Mouse (Mus musculus) forebrain, embryonic 14.5 days (tissue): Measurements from ENCODE around the gene Atp13a3. TPM values are rescaled to one million over a fixed set of nuclear protein-coding genes. Genes with fewer than 3 reads are reported as not detected.

ENCODE experiments used
- ATAC-seq: fragments of 200-750 bp; cut with Nextera tagmentation; 2 replicates; pipeline ENCODE4 v1.8.0; 2017; ENCODE audit warnings: mild to moderate bottlenecking, moderate library complexity
- DNase-seq: peaks from one replicate; pipeline ENCODE4 v3.0.0-alpha.2; 2015; ENCODE audit warnings: low spot score
- H3K27ac ChIP-seq: fragments of 300-500 bp; sonication (generic); 2 replicates; pipeline ENCODE4 v1.5.1; 2014; ENCODE audit warnings: low read depth, mild to moderate bottlenecking, control low read depth, low read length, moderate library complexity
- H3K27me3 ChIP-seq: fragments of 300-500 bp; sonication (generic); replicated peaks from 2 replicates; pipeline ENCODE4 v1.6.1; 2014; ENCODE audit warnings: low read length, control low read depth, mixed read lengths; ENCODE audit not compliant: control insufficient read depth, insufficient read depth
- H3K36me3 ChIP-seq: fragments of 300-500 bp; sonication (generic); 2 replicates; pipeline ENCODE4 v1.6.1; 2014; ENCODE audit warnings: low read length, control low read depth; ENCODE audit not compliant: control insufficient read depth, insufficient read depth
- H3K4me1 ChIP-seq: fragments of 300-500 bp; sonication (generic); 2 replicates; pipeline ENCODE4 v1.6.1; 2014; ENCODE audit warnings: antibody characterized with exemption, low read length, control low read depth; ENCODE audit not compliant: control insufficient read depth, insufficient read depth
- H3K4me2 ChIP-seq: fragments of 300-500 bp; sonication (generic); 2 replicates; pipeline ENCODE4 v1.6.1; 2014; ENCODE audit warnings: mild to moderate bottlenecking, control low read depth, low read length
- H3K4me3 ChIP-seq: fragments of 300-500 bp; sonication (generic); 2 replicates; pipeline ENCODE4 v1.5.1; 2014; ENCODE audit warnings: low read depth, low read length, control low read depth
- H3K9ac ChIP-seq: fragments of 300-500 bp; sonication (generic); 2 replicates; pipeline ENCODE4 v1.6.1; 2014; ENCODE audit warnings: mild to moderate bottlenecking, low read length, control low read depth, moderate library complexity
- H3K9me3 ChIP-seq: fragments of 300-500 bp; sonication (generic); replicated peaks from 2 replicates; pipeline ENCODE4 v1.6.1; 2016; ENCODE audit warnings: low read length, control low read depth, mixed read lengths; ENCODE audit not compliant: control insufficient read depth
- WGBS: fragments of 180-500 bp; shearing (Covaris S2); extraction: QIAGEN DNeasy Blood & Tissue Kit; methylation state at CpG from one replicate; pipeline ENCODE4 v1.1.7; 2014; 5-methylcytosine and 5-hydroxymethylcytosine counted together
- polyA plus RNA-seq: library from polyadenylated mRNA; unstranded; fragments of >200 nt; fragmentation: Nextera tagmentation; extraction: Ambion mirVana; gene quantifications from 2 replicates; pipeline ENCODE4 v1.2.1, GENCODE M21; 2014

The Atp13a3 gene
- polyA plus RNA-seq, 1 experiment from 2014 or later = 7.3 TPM

DNA sequence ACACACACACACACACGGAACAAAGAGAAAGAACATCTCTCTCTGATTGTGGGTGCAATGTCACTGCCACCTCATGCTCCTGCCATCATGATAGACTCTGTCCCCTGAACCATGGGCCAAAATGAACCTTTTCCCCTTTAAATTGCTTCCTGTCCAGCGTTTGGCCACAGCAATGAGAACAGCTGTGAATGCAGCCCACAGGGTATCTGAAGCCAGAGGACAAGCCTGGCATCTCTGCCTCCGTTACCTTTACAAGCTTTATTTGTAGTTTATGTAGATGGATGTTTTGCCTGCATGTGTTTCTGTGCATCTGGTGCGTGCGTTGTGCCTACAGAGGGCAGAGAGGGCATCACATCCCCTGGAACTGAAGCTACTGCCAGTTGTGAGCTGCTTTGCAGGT, 21.2 kb upstream of the Atp13a3 start:
- no peaks in the 10 kb centered on the region for H3K36me3 ChIP-seq
- no peak overlapping the region for H3K4me3 ChIP-seq
- no peak for DNase-seq
- no peaks in the 10 kb centered on the region for H3K27me3 ChIP-seq
- 85% methylated on average over 5 of the region's 5 CpGs for WGBS
- no peak for ATAC-seq
- H3K4me1 ChIP-seq = no peaks in the 10 kb centered on the region
- no peaks in the 10 kb centered on the region for H3K9me3 ChIP-seq
- no peak overlapping the region for H3K4me2 ChIP-seq
- H3K27ac ChIP-seq = no peak overlapping the region
- H3K9ac ChIP-seq = no peak overlapping the region

DNA sequence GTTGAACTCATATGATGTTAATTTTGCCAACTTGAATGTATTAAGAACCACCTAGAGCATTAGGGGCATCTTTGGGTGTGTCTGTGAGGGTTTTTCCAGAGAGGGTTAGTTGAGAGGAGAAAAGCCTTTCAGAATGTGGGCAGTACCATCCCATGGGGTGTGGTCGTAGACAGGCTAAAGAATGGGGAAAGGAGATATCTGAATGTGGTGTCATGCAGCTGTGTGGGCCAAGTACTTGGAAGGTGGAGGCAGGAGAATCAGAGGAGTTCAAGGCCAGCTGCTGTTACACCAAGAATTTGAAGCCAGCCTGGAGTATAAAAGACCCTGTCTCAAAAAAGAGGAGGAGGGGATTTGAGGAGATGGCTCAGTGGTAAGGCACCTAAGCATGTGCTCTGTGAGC, 20.2 kb upstream of the Atp13a3 start:
- no peaks in the 10 kb centered on the region for H3K27me3 ChIP-seq

DNA sequence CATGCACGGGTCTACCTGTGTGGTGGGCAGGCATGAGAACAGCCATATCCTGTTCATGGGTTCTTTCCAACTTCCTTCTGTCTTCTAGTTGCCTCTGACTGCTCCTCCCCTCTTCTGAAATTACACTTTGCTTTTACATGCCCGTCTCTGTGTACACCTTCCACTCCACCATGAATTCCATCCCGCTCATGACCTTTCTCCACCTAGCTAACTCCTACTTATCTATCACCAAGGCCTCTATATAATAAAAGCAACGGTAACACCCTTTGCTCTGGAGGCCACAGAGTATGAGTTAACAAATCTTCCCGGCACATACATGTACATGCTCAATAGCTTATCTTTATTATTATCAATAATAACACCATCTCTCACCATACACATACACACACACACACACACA, 18.3 kb upstream of the Atp13a3 start:
- no peak overlapping the region for H3K9ac ChIP-seq
- ATAC-seq = no peak
- no peak overlapping the region for H3K4me2 ChIP-seq
- no peaks in the 10 kb centered on the region for H3K9me3 ChIP-seq
- 84% methylated on average over 5 of the region's 5 CpGs for WGBS
- H3K27ac ChIP-seq = no peak overlapping the region
- H3K4me3 ChIP-seq = no peak overlapping the region
- no peak for DNase-seq
- no peaks in the 10 kb centered on the region for H3K36me3 ChIP-seq
- no peaks in the 10 kb centered on the region for H3K4me1 ChIP-seq
- no peaks in the 10 kb centered on the region for H3K27me3 ChIP-seq

More for the DNA sequence above, 20.2 kb upstream of the Atp13a3 start:
- DNase-seq (no peak), ATAC-seq (no peak)
- Histone ChIP-seq H3K9me3 (no peaks in the 10 kb centered on the region), H3K9ac (no peak overlapping the region), H3K4me2 (no peak overlapping the region), H3K4me1 (no peaks in the 10 kb centered on the region), H3K4me3 (no peak overlapping the region), H3K27ac (no peak overlapping the region), H3K36me3 (no peaks in the 10 kb centered on the region)
- WGBS = 81% methylated on average over 1 of the region's 1 CpGs

DNA sequence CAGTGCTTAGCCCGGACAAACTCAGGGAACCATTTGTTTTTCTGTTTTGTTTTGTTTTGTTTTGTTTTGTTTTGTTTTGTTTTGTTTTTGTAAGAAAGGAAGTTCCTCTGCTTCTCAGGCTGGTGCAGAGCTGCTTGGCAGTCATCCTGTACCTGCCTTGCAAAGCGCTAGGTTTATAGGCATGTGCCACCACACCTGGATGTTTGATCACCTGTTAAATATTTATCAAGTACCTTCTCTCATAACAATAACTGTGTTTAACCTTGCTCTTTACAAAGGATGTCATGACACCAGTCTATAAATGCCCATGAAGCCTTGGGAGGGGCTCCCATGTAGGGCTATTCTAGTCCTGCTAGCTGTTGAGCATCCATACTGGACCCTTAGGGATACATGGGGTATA, 10.9 kb upstream of the Atp13a3 start:
- 92% methylated on average over 2 of the region's 2 CpGs for WGBS
- H3K36me3 ChIP-seq = no peaks in the 10 kb centered on the region
- no peak for ATAC-seq
- no peaks in the 10 kb centered on the region for H3K9me3 ChIP-seq
- H3K9ac ChIP-seq = no peak overlapping the region
- H3K4me2 ChIP-seq = no peak overlapping the region
- no peak overlapping the region for H3K27ac ChIP-seq
- H3K27me3 ChIP-seq = no peaks in the 10 kb centered on the region
- no peak for DNase-seq
- no peak overlapping the region for H3K4me3 ChIP-seq
- H3K4me1 ChIP-seq = no peaks in the 10 kb centered on the region

DNA sequence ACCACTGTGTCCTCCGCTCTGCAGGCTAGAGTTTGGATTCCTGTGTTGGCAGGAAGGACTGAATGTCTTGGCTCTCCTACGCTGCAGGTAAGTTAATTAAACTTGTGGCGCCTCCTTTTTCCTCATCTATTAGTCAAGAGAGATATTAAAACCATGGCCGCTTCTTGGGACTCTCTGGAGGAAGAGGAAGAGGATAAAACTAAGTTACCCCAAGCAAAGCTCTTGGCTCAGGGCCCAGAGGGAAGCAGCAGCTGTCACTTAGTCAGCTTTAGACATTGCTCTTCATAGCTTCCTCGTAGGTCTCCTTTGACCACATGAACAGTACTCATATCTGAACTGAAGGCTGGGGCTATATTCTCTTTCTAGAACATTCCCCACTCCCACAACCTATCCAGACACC, 10.5 kb upstream of the Atp13a3 start:
- H3K9ac ChIP-seq = no peak overlapping the region
- H3K4me3 ChIP-seq = no peak overlapping the region
- no peaks in the 10 kb centered on the region for H3K9me3 ChIP-seq
- DNase-seq (no peak), ATAC-seq (no peak)
- H3K4me1 ChIP-seq = no peaks in the 10 kb centered on the region
- H3K27me3 ChIP-seq = no peaks in the 10 kb centered on the region
- no peak overlapping the region for H3K4me2 ChIP-seq
- WGBS = 75% methylated on average over 5 of the region's 5 CpGs
- no peaks in the 10 kb centered on the region for H3K36me3 ChIP-seq
- H3K27ac ChIP-seq = no peak overlapping the region

DNA sequence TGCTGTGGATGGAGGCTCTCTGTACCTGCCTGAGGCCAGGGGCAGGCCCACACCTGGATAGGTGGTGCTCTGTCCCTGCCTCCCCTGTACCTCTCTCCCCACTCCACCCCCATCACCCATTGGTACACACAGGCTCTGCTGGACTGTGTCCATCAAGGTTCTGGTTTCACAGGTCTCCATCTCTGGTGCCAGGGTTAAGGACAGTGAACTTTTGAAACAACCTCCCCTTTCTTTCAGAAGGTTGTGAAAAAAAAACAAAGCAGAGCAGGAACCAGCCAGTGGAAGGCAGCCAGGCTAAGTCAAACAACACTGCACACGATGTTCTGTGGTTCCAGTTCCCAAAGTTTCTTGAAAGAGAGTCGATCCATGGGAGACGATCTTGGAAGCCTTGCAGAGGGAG, 6.9 kb upstream of the Atp13a3 start:
- WGBS = 81% methylated on average over 3 of the region's 3 CpGs
- no peaks in the 10 kb centered on the region for H3K27me3 ChIP-seq
- no peak overlapping the region for H3K9ac ChIP-seq
- no peaks in the 10 kb centered on the region for H3K9me3 ChIP-seq
- no peaks in the 10 kb centered on the region for H3K36me3 ChIP-seq
- ATAC-seq (no peak), DNase-seq (no peak)
- H3K4me1 ChIP-seq = no peaks in the 10 kb centered on the region
- no peak overlapping the region for H3K4me3 ChIP-seq
- no peak overlapping the region for H3K27ac ChIP-seq
- H3K4me2 ChIP-seq = no peak overlapping the region

DNA sequence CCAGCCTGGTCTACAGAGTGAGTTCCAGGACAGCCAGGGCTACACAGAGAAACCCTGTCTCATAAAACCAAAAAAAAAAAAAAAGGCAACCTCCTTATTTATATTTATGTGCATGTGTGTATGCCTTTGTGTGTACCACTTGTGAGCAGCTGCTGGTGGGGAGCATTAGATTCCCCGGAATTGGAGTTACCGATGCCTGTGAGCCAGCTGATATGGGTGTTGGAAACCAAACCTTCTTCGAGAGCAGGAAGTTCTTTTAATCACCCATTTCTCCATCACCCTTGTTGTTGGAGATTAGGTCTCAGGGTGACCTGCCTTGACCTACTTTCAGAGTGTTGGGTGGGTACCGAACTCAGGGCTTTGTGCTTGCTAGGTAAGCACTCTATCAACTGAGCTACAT, 5.1 kb upstream of the Atp13a3 start:
- no peak overlapping the region for H3K4me2 ChIP-seq
- 88% methylated on average over 4 of the region's 4 CpGs for WGBS
- ATAC-seq = no peak
- H3K4me1 ChIP-seq = no peaks in the 10 kb centered on the region
- H3K27me3 ChIP-seq = no peaks in the 10 kb centered on the region
- no peak overlapping the region for H3K27ac ChIP-seq
- H3K4me3 ChIP-seq = no peak overlapping the region
- H3K9me3 ChIP-seq = no peaks in the 10 kb centered on the region
- H3K36me3 ChIP-seq = no peaks in the 10 kb centered on the region
- no peak for DNase-seq
- no peak overlapping the region for H3K9ac ChIP-seq

DNA sequence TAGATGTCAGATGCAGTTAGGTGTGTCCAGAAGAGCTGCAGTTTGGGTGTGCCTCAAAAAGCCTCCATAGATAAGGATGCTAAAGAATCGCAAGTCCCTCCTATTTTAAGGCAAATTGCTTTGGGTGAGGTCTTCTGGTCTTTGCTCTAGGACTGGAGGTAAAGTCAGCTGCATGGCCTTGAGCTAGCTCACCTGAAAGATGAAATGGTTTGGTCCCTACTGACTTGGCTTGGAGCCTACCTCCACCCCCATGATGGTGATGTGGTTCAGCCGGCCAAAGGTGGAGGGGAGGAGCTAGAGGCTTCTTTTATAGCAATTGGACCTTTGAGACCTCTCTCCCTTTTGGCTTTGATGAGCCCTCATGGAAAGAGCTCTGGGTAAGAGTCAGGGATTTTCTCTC, 1.7 kb upstream of the Atp13a3 start:
- Histone ChIP-seq H3K9ac (no peak overlapping the region), H3K36me3 (no peaks in the 10 kb centered on the region), H3K9me3 (no peaks in the 10 kb centered on the region), H3K4me1 (no peaks in the 10 kb centered on the region), H3K27ac (no peak overlapping the region), H3K27me3 (no peaks in the 10 kb centered on the region), H3K4me2 (no peak overlapping the region), H3K4me3 (no peak overlapping the region)
- DNase-seq = no peak
- 83% methylated on average over 2 of the region's 2 CpGs for WGBS
- ATAC-seq = no peak

DNA sequence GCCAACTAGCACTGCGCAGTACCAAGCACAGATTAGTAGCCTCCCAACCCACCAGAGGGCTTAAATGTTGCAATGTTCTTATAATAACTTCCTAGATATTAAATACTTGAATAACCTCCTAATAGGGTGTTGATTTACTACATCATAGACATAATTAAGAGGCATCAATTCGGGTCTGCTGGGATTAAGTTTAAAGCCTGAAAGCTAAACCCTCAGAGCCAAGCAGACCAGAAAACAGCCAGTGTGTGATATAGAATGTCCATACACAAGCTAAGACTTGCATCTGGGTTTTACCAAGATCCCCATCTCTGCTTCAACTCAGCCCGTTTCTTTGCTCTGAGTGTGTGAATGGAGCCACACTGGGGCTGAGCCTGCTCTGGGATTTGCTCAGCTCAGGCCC, 2.2 kb downstream of the Atp13a3 start:
- no peak overlapping the region for H3K4me2 ChIP-seq
- H3K4me1 ChIP-seq = no peaks in the 10 kb centered on the region
- H3K4me3 ChIP-seq = no peak overlapping the region
- H3K27me3 ChIP-seq = no peaks in the 10 kb centered on the region
- no peaks in the 10 kb centered on the region for H3K36me3 ChIP-seq
- DNase-seq (no peak), ATAC-seq (no peak)
- no peak overlapping the region for H3K27ac ChIP-seq
- H3K9ac ChIP-seq = no peak overlapping the region
- 83% methylated on average over 3 of the region's 3 CpGs for WGBS
- no peaks in the 10 kb centered on the region for H3K9me3 ChIP-seq
